Mouse (Mus musculus): Measurements from ENCODE around the gene Asb9.

The Asb9 gene

GRCm38 (mm10) chrX:164505709-164506498 lies at the start of gene Asb9:
TSS of gene Asb9 (plus strand) at chrX:164506327.
- no peak for ATAC-seq (ENCODE audit: insufficient number of reproducible peaks, low FRiP score, low TSS enrichment)

GRCm38 (mm10) chrX:164459205-164459878 lies 46.8 kb upstream of the Asb9 start:
- ATAC-seq (ENCODE audit: insufficient number of reproducible peaks, low FRiP score, low TSS enrichment) = no peak

- ATAC-seq (ENCODE audit: insufficient number of reproducible peaks, low FRiP score, low TSS enrichment) = no peak
Observed at GRCm38 (mm10) chrX:164502258-164502657, 3.9 kb upstream of the Asb9 start.

GRCm38 (mm10) chrX:164507068-164507467 lies 941 bp downstream of the Asb9 start:
- ATAC-seq (ENCODE audit: insufficient number of reproducible peaks, low FRiP score, low TSS enrichment) = no peak

GRCm38 (mm10) chrX:164508728-164509127 lies 2.6 kb downstream of the Asb9 start:
- ATAC-seq (ENCODE audit: insufficient number of reproducible peaks, low FRiP score, low TSS enrichment) = no peak

- no peak for ATAC-seq (ENCODE audit: insufficient number of reproducible peaks, low FRiP score, low TSS enrichment)
Observed at GRCm38 (mm10) chrX:164522138-164522537, 16.0 kb downstream of the Asb9 start.

GRCm38 (mm10) chrX:164526566-164526965 lies 20.4 kb downstream of the Asb9 start:
- ATAC-seq (ENCODE audit: insufficient number of reproducible peaks, low FRiP score, low TSS enrichment) = no peak

- no peak for ATAC-seq (ENCODE audit: insufficient number of reproducible peaks, low FRiP score, low TSS enrichment)
Observed at GRCm38 (mm10) chrX:164541436-164542317, 35.5 kb downstream of the Asb9 start.

- no peak for ATAC-seq (ENCODE audit: insufficient number of reproducible peaks, low FRiP score, low TSS enrichment)
Observed at GRCm38 (mm10) chrX:164570195-164570594, 64.1 kb downstream of the Asb9 start.

- no peak for ATAC-seq (ENCODE audit: insufficient number of reproducible peaks, low FRiP score, low TSS enrichment)
Observed at GRCm38 (mm10) chrX:164576967-164577366, 70.8 kb downstream of the Asb9 start.

All from cerebellum, adult (tissue).